Mouse (Mus musculus): ENCODE data around the gene Rab34. TPM values are rescaled to one million over a fixed set of nuclear protein-coding genes. Genes with fewer than 3 reads are reported as not detected.

Rab34 gene
- polyA plus RNA-seq, 1 experiment from 2014 or later: 53.3 TPM

DNA sequence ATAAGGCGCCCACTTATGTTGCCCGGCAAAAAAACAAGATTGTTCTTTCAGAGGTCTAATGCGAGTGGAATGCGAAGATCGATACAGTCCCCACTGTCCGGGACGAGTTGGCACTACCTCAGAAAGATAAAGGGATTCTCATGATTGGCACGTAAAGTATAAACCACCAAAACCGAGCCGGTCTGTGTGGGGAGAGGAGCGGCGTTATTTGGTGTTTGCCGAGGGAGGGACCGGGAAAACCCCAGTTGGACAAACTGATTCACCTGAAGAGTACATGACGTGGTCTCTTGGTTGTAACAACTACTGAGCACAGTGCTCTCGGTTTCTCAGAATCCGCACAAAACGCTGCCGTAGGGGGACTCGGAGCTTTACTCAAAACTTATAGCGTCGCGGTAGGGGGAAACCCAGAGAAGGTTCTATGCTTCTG lies 11.3 kb upstream of the Rab34 start:
- H3K27ac ChIP-seq (replicated peaks; ENCODE audit: low read depth, low read length): no peak overlapping the region

DNA sequence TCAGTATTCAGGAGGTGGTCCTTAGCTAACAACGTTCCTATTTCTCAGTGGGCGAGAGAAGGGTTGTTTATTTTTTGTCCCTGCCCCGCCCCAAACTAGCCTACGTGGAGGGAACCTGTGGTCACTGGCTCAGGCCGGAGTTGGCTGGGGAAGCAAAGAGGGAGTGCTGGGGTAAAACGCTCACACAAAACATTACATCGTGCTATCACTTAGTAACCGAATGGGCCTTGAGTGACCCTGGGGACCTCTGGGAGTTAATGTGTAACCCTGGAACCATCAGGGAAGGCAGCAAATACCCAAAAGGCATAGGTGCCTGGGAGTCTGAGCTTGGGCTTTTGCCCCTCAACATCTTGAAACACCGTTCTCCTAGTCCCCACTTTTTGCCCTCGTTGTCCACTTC lies 10.8 kb upstream of the Rab34 start:
- DNase-seq (no peak), ATAC-seq (ENCODE audit: low FRiP score, low TSS enrichment) (no peak)
- Histone ChIP-seq H3K4me2 (ENCODE audit: low read length) (peak overlapping the region; percentile 70), H3K36me3 (ENCODE audit: control insufficient read depth, insufficient read depth, low read length) (peaks cover 36% of the 10 kb centered on the region), H3K4me3 (replicated peaks; ENCODE audit: low read depth, low read length) (peak overlapping the region; percentile 37; the same call in 1 of the 2 replicates), H3K9ac (replicated peaks; ENCODE audit: low read length) (no peak overlapping the region), H3K9me3 (ENCODE audit: control insufficient read depth, low read length) (no peaks in the 10 kb centered on the region), H3K27me3 (ENCODE audit: control insufficient read depth, insufficient read depth, low read length) (no peaks in the 10 kb centered on the region), H3K4me1 (ENCODE audit: control insufficient read depth, insufficient read depth, low read length) (peaks cover 28% of the 10 kb centered on the region), H3K27ac (replicated peaks; ENCODE audit: low read depth, low read length) (no peak overlapping the region)
- 4% methylated on average over 10 of the region's 10 CpGs for WGBS

More for the DNA sequence above, 11.3 kb upstream of the Rab34 start:
- Histone ChIP-seq H3K9me3 (ENCODE audit: control insufficient read depth, low read length) (no peaks in the 10 kb centered on the region), H3K27me3 (ENCODE audit: control insufficient read depth, insufficient read depth, low read length) (no peaks in the 10 kb centered on the region), H3K4me1 (ENCODE audit: control insufficient read depth, insufficient read depth, low read length) (peaks cover 23% of the 10 kb centered on the region), H3K9ac (replicated peaks; ENCODE audit: low read length) (no peak overlapping the region; the same call in 1 of the 2 replicates), H3K4me2 (ENCODE audit: low read length) (peak overlapping the region; percentile 70), H3K4me3 (replicated peaks; ENCODE audit: low read depth, low read length) (peak overlapping the region; percentile 54), H3K36me3 (ENCODE audit: control insufficient read depth, insufficient read depth, low read length) (peaks cover 32% of the 10 kb centered on the region)
- DNase-seq: no peak
- 1% methylated on average over 23 of the region's 23 CpGs for WGBS
- no peak for ATAC-seq (ENCODE audit: low FRiP score, low TSS enrichment)

DNA sequence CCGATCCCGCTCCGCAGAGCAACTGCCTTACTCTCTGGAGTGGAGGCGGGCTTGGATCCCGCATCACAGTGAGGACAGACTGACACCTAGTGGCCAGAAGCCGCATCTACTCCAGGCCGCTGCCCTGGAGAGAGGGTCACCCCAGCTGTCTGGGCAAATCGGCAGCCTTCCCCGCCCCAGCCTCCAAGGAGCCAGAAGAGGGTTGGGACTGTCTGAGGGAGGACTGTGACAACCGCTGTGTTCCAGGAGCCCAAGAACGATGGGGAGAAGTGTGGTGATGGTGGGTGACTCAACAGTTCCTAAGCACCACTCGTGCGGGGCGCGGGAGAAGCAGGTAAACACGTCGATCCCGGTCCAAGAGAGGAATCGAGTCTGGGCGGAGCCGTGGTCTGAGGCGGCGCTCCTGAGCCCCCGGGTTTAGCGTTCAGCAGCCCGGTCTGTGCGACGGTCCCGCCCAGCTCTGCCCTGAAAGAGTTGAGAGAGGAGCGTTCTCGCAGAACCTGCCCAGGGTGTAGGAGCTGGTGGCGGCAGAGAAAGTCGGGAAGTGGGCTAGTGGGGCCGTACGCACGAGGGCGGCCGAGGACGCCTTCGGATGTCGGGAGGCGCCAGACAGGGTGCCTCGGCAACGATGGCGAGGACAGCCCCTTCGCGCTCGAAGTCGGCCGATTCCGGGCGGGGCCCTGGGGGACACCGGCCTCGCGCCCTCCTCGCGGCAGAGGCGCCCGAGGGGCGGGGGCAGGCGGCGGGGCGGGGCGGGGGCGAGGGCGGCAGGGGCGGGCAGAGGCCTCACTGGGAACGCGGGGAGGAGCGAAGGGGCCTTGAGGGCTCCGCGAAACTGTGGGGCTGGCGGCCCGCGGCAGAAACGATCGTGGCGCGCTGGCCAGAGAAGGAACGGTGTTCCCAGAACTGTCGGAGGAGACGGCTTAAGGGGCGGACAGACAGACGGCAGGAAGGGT lies 10.0 kb upstream of the Rab34 start:
- Histone ChIP-seq H3K27me3 (ENCODE audit: control insufficient read depth, insufficient read depth, low read length) (no peaks in the 10 kb centered on the region), H3K9ac (replicated peaks; ENCODE audit: low read length) (peak overlapping the region; percentile 51), H3K4me2 (ENCODE audit: low read length) (peak overlapping the region; percentile 70), H3K4me1 (ENCODE audit: control insufficient read depth, insufficient read depth, low read length) (peaks cover 28% of the 10 kb centered on the region), H3K36me3 (ENCODE audit: control insufficient read depth, insufficient read depth, low read length) (peaks cover 36% of the 10 kb centered on the region), H3K4me3 (replicated peaks; ENCODE audit: low read depth, low read length) (peak overlapping the region; percentile 37), H3K9me3 (ENCODE audit: control insufficient read depth, low read length) (no peaks in the 10 kb centered on the region), H3K27ac (replicated peaks; ENCODE audit: low read depth, low read length) (peak overlapping the region; percentile 78)
- WGBS: under 1% methylated on average over 70 of the region's 84 CpGs
- ATAC-seq (ENCODE audit: low FRiP score, low TSS enrichment) (peak; percentile 85), DNase-seq (peak; percentile 97)

DNA sequence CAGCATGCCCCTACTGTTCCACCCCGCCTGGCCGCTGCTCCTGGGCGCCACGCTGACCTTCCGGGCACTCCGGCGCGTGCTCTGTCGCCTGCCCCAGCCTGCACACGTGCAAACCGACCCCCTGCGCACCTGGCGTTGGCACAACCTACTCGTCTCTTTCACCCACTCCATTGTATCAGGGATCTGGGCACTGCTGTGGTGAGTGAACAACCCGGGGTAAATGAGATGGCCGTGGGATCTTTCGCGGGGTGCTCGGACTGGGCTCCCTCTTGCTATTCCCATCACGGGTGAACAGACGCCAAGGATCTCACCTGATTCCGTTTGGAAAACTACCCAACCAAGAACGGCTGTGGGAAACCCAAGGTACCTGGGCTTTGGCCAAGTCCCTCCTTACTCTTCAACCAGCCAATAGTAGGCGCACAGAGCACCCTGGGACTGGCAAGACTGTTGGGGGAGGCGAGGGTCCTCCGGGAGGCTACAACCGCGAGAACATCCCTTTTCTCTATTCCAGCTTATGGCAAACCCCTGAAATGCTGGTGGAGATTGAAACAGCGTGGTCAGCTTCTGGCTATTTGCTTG lies 9.3 kb upstream of the Rab34 start:
- Histone ChIP-seq H3K4me2 (ENCODE audit: low read length) (peak overlapping the region; percentile 70), H3K9ac (replicated peaks; ENCODE audit: low read length) (peak overlapping the region; percentile 51), H3K9me3 (ENCODE audit: control insufficient read depth, low read length) (no peaks in the 10 kb centered on the region), H3K27me3 (ENCODE audit: control insufficient read depth, insufficient read depth, low read length) (no peaks in the 10 kb centered on the region), H3K36me3 (ENCODE audit: control insufficient read depth, insufficient read depth, low read length) (peaks cover 36% of the 10 kb centered on the region), H3K4me1 (ENCODE audit: control insufficient read depth, insufficient read depth, low read length) (peaks cover 31% of the 10 kb centered on the region), H3K27ac (replicated peaks; ENCODE audit: low read depth, low read length) (peak overlapping the region; percentile 78), H3K4me3 (replicated peaks; ENCODE audit: low read depth, low read length) (peak overlapping the region; percentile 37)
- DNase-seq: peak; percentile 68
- ATAC-seq (ENCODE audit: low FRiP score, low TSS enrichment): peak; percentile 3
- 3% methylated on average over 29 of the region's 29 CpGs for WGBS

DNA sequence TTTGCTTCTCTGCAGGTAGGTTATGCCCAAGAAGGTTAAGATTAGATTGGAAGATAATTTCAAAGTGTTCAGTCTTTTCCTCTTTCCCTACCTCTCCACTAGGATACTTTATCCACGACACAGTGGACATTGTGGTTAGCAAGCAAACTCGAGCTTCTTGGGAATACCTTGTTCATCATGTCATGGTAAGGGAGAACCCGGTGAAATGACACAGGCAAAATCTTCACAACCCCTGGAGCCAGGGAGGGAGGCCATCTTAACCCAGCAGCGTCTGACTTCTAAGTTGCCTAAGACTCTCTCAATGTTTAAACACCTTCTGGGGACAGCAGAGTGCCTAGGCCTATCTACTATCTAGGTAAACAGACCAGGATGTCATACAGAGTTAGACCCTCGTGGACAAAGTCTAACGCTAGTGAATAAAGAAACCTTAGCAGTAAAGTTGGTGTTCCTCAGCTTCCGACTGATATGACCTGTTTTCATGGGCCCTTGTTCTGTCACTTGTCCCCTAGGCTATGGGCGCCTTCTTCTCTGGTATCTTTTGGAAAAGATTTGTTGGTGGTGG lies 8.7 kb upstream of the Rab34 start:
- H3K36me3 ChIP-seq (ENCODE audit: control insufficient read depth, insufficient read depth, low read length): peaks cover 36% of the 10 kb centered on the region
- peak overlapping the region; percentile 70 for H3K4me2 ChIP-seq (ENCODE audit: low read length)
- H3K27ac ChIP-seq (replicated peaks; ENCODE audit: low read depth, low read length): no peak overlapping the region
- peak overlapping the region; percentile 37; the same call in 1 of the 2 replicates for H3K4me3 ChIP-seq (replicated peaks; ENCODE audit: low read depth, low read length)
- H3K9ac ChIP-seq (replicated peaks; ENCODE audit: low read length): peak overlapping the region; percentile 51; the same call in 1 of the 2 replicates
- H3K9me3 ChIP-seq (ENCODE audit: control insufficient read depth, low read length): no peaks in the 10 kb centered on the region
- no peaks in the 10 kb centered on the region for H3K27me3 ChIP-seq (ENCODE audit: control insufficient read depth, insufficient read depth, low read length)
- DNase-seq: no peak
- 29% methylated on average over 8 of the region's 8 CpGs for WGBS
- ATAC-seq (ENCODE audit: low FRiP score, low TSS enrichment): no peak
- H3K4me1 ChIP-seq (ENCODE audit: control insufficient read depth, insufficient read depth, low read length): peaks cover 32% of the 10 kb centered on the region

- Histone ChIP-seq H3K4me1 (ENCODE audit: control insufficient read depth, insufficient read depth, low read length) (peaks cover 32% of the 10 kb centered on the region), H3K27me3 (ENCODE audit: control insufficient read depth, insufficient read depth, low read length) (no peaks in the 10 kb centered on the region), H3K36me3 (ENCODE audit: control insufficient read depth, insufficient read depth, low read length) (peaks cover 36% of the 10 kb centered on the region), H3K4me2 (ENCODE audit: low read length) (no peak overlapping the region), H3K9ac (replicated peaks; ENCODE audit: low read length) (no peak overlapping the region), H3K4me3 (replicated peaks; ENCODE audit: low read depth, low read length) (no peak overlapping the region), H3K27ac (replicated peaks; ENCODE audit: low read depth, low read length) (no peak overlapping the region), H3K9me3 (ENCODE audit: control insufficient read depth, low read length) (no peaks in the 10 kb centered on the region)
- 87% methylated on average over 6 of the region's 6 CpGs for WGBS
- ATAC-seq (ENCODE audit: low FRiP score, low TSS enrichment) (no peak), DNase-seq (no peak)
Observed at GRCm38 (mm10) chr11:78180081-78180761, 8.0 kb upstream of the Rab34 start.

GRCm38 (mm10) chr11:78181830-78182357 lies 6.3 kb upstream of the Rab34 start:
- Histone ChIP-seq H3K4me1 (ENCODE audit: control insufficient read depth, insufficient read depth, low read length) (peaks cover 27% of the 10 kb centered on the region), H3K27me3 (ENCODE audit: control insufficient read depth, insufficient read depth, low read length) (no peaks in the 10 kb centered on the region), H3K36me3 (ENCODE audit: control insufficient read depth, insufficient read depth, low read length) (peaks cover 36% of the 10 kb centered on the region), H3K4me3 (replicated peaks; ENCODE audit: low read depth, low read length) (peak overlapping the region; percentile 90), H3K27ac (replicated peaks; ENCODE audit: low read depth, low read length) (no peak overlapping the region), H3K9ac (replicated peaks; ENCODE audit: low read length) (peak overlapping the region; percentile 90; the same call in 1 of the 2 replicates), H3K9me3 (ENCODE audit: control insufficient read depth, low read length) (no peaks in the 10 kb centered on the region), H3K4me2 (ENCODE audit: low read length) (peak overlapping the region; percentile 83)
- ATAC-seq (ENCODE audit: low FRiP score, low TSS enrichment) (no peak), DNase-seq (no peak)
- 54% methylated on average over 2 of the region's 2 CpGs for WGBS

GRCm38 (mm10) chr11:78182450-78182849 lies 5.8 kb upstream of the Rab34 start:
- peak overlapping the region; percentile 90 for H3K4me3 ChIP-seq (replicated peaks; ENCODE audit: low read depth, low read length)
- H3K4me1 ChIP-seq (ENCODE audit: control insufficient read depth, insufficient read depth, low read length): peaks cover 23% of the 10 kb centered on the region
- WGBS: 8% methylated on average over 7 of the region's 7 CpGs
- no peak for DNase-seq
- peak overlapping the region; percentile 90 for H3K9ac ChIP-seq (replicated peaks; ENCODE audit: low read length)
- no peaks in the 10 kb centered on the region for H3K9me3 ChIP-seq (ENCODE audit: control insufficient read depth, low read length)
- H3K27me3 ChIP-seq (ENCODE audit: control insufficient read depth, insufficient read depth, low read length): no peaks in the 10 kb centered on the region
- peak overlapping the region; percentile 95; the same call in 1 of the 2 replicates for H3K27ac ChIP-seq (replicated peaks; ENCODE audit: low read depth, low read length)
- no peak for ATAC-seq (ENCODE audit: low FRiP score, low TSS enrichment)
- peaks cover 36% of the 10 kb centered on the region for H3K36me3 ChIP-seq (ENCODE audit: control insufficient read depth, insufficient read depth, low read length)
- H3K4me2 ChIP-seq (ENCODE audit: low read length): peak overlapping the region; percentile 83
